Mouse (Mus musculus) limb, embryonic 14.5 days (tissue): ENCODE data around the gene Adat3. TPM values are rescaled to one million over a fixed set of nuclear protein-coding genes. Genes with fewer than 3 reads are reported as not detected.
A peak's percentile ranks its signal among the peaks of the same experiment; 100 is the strongest.

Experiments
- ATAC-seq: fragments of 200-750 bp; cut with Nextera tagmentation; 2 replicates; pipeline ENCODE4 v1.8.0; 2017; ENCODE audit warnings: low read depth, moderate number of reproducible peaks, moderate TSS enrichment; ENCODE audit not compliant: low FRiP score
- DNase-seq: peaks from one replicate; pipeline ENCODE4 v3.0.0-alpha.2; 2015; ENCODE audit warnings: low spot score
- H3K27ac ChIP-seq: fragments of 300-500 bp; sonication (generic); replicated peaks from 2 replicates; pipeline ENCODE4 v1.5.1; 2014; ENCODE audit warnings: low read depth, mild to moderate bottlenecking, low read length, moderate library complexity, mixed read lengths
- H3K27me3 ChIP-seq: fragments of 300-500 bp; sonication (generic); 2 replicates; pipeline ENCODE4 v1.6.1; 2014; ENCODE audit warnings: low read length, mixed read lengths; ENCODE audit not compliant: control insufficient read depth, insufficient read depth
- H3K36me3 ChIP-seq: fragments of 300-500 bp; sonication (generic); 2 replicates; pipeline ENCODE4 v1.6.1; 2014; ENCODE audit warnings: mild to moderate bottlenecking, low read length, moderate library complexity, mixed read lengths; ENCODE audit not compliant: control insufficient read depth, insufficient read depth
- H3K4me1 ChIP-seq: fragments of 300-500 bp; sonication (generic); 2 replicates; pipeline ENCODE4 v1.6.1; 2014; ENCODE audit warnings: antibody characterized with exemption, low read length, mixed read lengths; ENCODE audit not compliant: control insufficient read depth, insufficient read depth
- H3K4me2 ChIP-seq: fragments of 300-500 bp; sonication (generic); replicated peaks from 2 replicates; pipeline ENCODE4 v1.6.1; 2014; ENCODE audit warnings: low read depth, mild to moderate bottlenecking, low read length, moderate library complexity; ENCODE audit not compliant: severe bottlenecking
- H3K4me3 ChIP-seq: fragments of 300-500 bp; sonication (generic); replicated peaks from 2 replicates; pipeline ENCODE4 v1.5.1; 2014; ENCODE audit warnings: low read length
- H3K9ac ChIP-seq: fragments of 300-500 bp; sonication (generic); 2 replicates; pipeline ENCODE4 v1.6.1; 2014; ENCODE audit warnings: mild to moderate bottlenecking, low read depth, low read length, moderate library complexity; ENCODE audit not compliant: severe bottlenecking
- H3K9me3 ChIP-seq: fragments of 300-500 bp; sonication (generic); 2 replicates; pipeline ENCODE4 v1.6.1; 2016; ENCODE audit warnings: low read length; ENCODE audit not compliant: control insufficient read depth
- POLR2A ChIP-seq: fragments of 200-500 bp; IDR thresholded peaks from 2 replicates; pipeline ENCODE4 v1.8.0; 2012; ENCODE audit warnings: inconsistent platforms, mild to moderate bottlenecking, moderate library complexity, borderline replicate concordance; ENCODE audit not compliant: insufficient read depth, insufficient read length; ENCODE audit errors: extremely low read depth
- WGBS: fragments of 180-500 bp; shearing (Covaris S2); extraction: QIAGEN DNeasy Blood & Tissue Kit; methylation state at CpG from one replicate; pipeline ENCODE4 v1.1.7; 2014; 5-methylcytosine and 5-hydroxymethylcytosine counted together
- polyA plus RNA-seq, 2 experiments: library from polyadenylated mRNA; depleted of rRNA in 1 of 2; stranded (reverse) in 1 of 2; unstranded in 1 of 2; fragments of >200 nt; fragmentation: Nextera tagmentation in 1 of 2; extraction: Ambion mirVana in 1 of 2; gene quantifications; 2 replicates each; pipeline versions ENCODE4 v1.2.1 to v1.2.3; 2012 to 2014

The Adat3 gene
- polyA plus RNA-seq, 2 experiments = 5.6 to 16.8 TPM

GRCm38 (mm10) chr10:80575925-80576324 lies 26.8 kb upstream of the Adat3 start:
- H3K9me3 ChIP-seq = no peaks in the 10 kb centered on the region
- peak overlapping the region; percentile 76 for H3K9ac ChIP-seq
- ATAC-seq = no peak
- no peak overlapping the region for H3K27ac ChIP-seq
- no peak for TF ChIP-seq POLR2A
- H3K36me3 ChIP-seq = no peaks in the 10 kb centered on the region
- H3K27me3 ChIP-seq = no peaks in the 10 kb centered on the region
- H3K4me1 ChIP-seq = peaks cover 44% of the 10 kb centered on the region
- peak overlapping the region; percentile 86 for H3K4me3 ChIP-seq
- peak overlapping the region; percentile 91 for H3K4me2 ChIP-seq
- no peak for DNase-seq
- WGBS = 17% methylated on average over 17 of the region's 17 CpGs

GRCm38 (mm10) chr10:80576351-80577194 lies 26.1 kb upstream of the Adat3 start:
- WGBS = 1% methylated on average over 65 of the region's 96 CpGs
- Histone ChIP-seq H3K36me3 (peaks cover 4% of the 10 kb centered on the region; the same call in 1 of the 2 replicates), H3K4me1 (peaks cover 38% of the 10 kb centered on the region), H3K27ac (peak overlapping the region; percentile 83), H3K9ac (peak overlapping the region; percentile 76), H3K4me3 (peak overlapping the region; percentile 86), H3K27me3 (no peaks in the 10 kb centered on the region), H3K9me3 (no peaks in the 10 kb centered on the region), H3K4me2 (peak overlapping the region; percentile 91)
- ATAC-seq = peak; percentile 13
- TF ChIP-seq POLR2A = no peak
- DNase-seq = peak; percentile 52

DNA sequence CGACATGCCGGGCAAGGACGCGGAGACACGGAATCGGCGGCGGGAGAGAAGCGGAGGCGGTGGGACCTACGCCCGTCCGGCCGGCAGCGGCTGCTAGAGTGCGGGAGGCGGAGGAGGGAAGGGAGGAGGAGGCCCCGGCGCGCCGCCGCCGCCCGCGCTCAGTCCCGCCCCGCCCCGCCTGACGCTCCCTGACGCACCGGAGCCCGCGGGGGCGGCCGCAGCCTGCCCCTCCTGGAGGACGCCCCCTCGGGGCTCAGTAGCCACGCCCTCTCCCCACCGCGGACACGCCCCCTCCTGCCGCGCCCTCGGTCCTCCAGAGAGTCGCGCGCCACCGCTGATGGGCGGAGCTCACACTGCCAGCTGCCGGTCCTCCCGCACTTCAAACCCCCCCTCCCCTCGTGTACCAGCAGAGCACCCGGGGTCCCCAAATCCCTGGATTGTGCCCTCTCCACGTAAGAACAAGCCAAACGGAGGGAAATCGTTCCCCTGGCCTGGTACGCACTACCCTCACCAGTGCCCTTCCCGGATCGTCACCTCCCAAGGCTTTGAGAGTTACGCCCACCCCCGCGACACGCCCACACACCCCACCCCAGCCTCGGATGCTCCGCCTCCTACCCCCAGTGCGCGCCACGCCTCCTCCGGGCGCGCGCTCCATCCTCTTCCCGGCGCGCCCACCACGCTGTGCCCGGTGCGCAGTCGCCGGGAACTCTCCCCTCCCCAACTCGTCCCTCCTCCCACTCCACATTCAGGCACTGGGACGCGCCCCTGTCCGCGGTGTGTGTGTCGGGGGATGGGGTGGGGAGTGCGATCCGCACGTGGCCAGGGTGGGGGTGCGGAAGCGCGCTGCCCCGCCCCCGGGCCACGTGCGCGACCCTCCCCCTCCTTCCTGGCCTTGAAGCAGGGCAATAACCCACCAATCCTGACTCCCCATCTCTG lies 25.2 kb upstream of the Adat3 start, which contains the start of gene Klf16:
TSS of gene Klf16 (minus strand) at position 127 of the 936 bp plus-strand sequence.
- Histone ChIP-seq H3K4me2 (peak within 1 kb of the TSS; percentile 91), H3K4me1 (peaks cover 31% of the 10 kb centered on the region), H3K9ac (peak within 1 kb of the TSS; percentile 76), H3K36me3 (peaks cover 6% of the 10 kb centered on the region; the same call in 1 of the 2 replicates), H3K27me3 (no peaks in the 10 kb centered on the region), H3K4me3 (peak within 1 kb of the TSS; percentile 86), H3K9me3 (no peaks in the 10 kb centered on the region), H3K27ac (peak within 1 kb of the TSS; percentile 90)
- ATAC-seq = peak; percentile 86
- peak; percentile 96 for DNase-seq
- 2% methylated on average over 33 of the region's 97 CpGs for WGBS
- no peak for TF ChIP-seq POLR2A

DNA sequence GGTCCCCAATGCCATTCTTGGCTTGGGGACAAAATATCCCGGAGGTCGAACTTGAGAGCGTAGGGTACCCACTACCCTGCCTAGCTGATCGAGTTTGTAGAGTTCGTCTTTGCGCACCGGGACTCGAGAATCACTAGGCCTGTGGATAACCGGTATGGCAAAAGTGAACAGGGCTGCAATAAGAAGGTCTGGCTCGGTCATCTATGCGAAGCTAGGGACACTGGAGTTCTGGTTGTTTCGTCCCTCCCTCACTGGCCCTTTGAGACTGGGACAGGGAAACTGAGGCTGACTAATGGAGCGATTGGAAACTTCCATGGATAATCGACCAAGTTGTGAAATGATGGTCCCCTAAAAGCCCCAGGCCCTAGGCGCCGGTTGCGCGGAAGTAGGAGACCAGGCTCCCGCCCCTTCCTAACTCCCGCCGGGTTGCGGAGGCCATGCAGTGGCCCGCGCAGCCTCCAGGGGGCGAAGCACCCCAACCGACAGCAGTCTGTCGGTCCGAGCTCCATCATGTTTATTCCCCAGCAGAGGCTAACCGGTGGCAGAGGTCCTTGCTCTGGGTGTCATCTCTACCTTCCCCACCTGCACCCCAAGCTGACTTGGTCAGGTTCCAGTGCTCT lies 24.4 kb upstream of the Adat3 start:
- Histone ChIP-seq H3K4me2 (peak overlapping the region; percentile 91), H3K4me3 (peak overlapping the region; percentile 86), H3K9me3 (no peaks in the 10 kb centered on the region), H3K27me3 (no peaks in the 10 kb centered on the region), H3K4me1 (peaks cover 31% of the 10 kb centered on the region), H3K9ac (peak overlapping the region; percentile 34), H3K36me3 (peaks cover 11% of the 10 kb centered on the region), H3K27ac (peak overlapping the region; percentile 90)
- WGBS = 2% methylated on average over 29 of the region's 29 CpGs
- DNase-seq (peak; percentile 75), ATAC-seq (peak; percentile 35; the same call in 1 of the 2 replicates)
- 0 out of 2 replicates have a peak, but pooled peaks have one; percentile 25 for TF ChIP-seq POLR2A
